Mouse (Mus musculus) heart, embryonic 15.5 days (tissue): Measurements from ENCODE around the gene Gm20826. TPM values are rescaled to one million over a fixed set of nuclear protein-coding genes. Genes with fewer than 3 reads are reported as not detected.
"Not testable (repeated sequence)": the region's sequence is repeated elsewhere in the genome, so short reads cannot be mapped to it uniquely, and the experiment has no call there.

Source experiments
- ATAC-seq: fragments of 200-750 bp; cut with Nextera tagmentation; replicated peaks from 2 replicates; pipeline ENCODE4 v1.8.0; 2017; ENCODE audit warnings: low read depth, moderate TSS enrichment; ENCODE audit not compliant: insufficient number of reproducible peaks, insufficient read depth, low FRiP score
- H3K27ac ChIP-seq: fragments of 300-500 bp; sonication (generic); 2 replicates; pipeline ENCODE4 v1.5.1; 2015; ENCODE audit warnings: mild to moderate bottlenecking, inconsistent platforms
- H3K27me3 ChIP-seq: fragments of 300-500 bp; sonication (generic); 2 replicates; pipeline ENCODE4 v1.6.1; 2015; ENCODE audit warnings: inconsistent platforms
- H3K36me3 ChIP-seq: fragments of 300-500 bp; sonication (generic); 2 replicates; pipeline ENCODE4 v1.6.1; 2015; ENCODE audit warnings: mild to moderate bottlenecking, inconsistent platforms
- H3K4me1 ChIP-seq: fragments of 300-500 bp; sonication (generic); replicated peaks from 2 replicates; pipeline ENCODE4 v1.6.1; 2015; ENCODE audit warnings: inconsistent platforms
- H3K4me2 ChIP-seq: fragments of 300-500 bp; sonication (generic); 2 replicates; pipeline ENCODE4 v1.6.1; 2015; ENCODE audit warnings: inconsistent platforms, mild to moderate bottlenecking, moderate library complexity
- H3K4me3 ChIP-seq: fragments of 300-500 bp; sonication (generic); 2 replicates; pipeline ENCODE4 v1.5.1; 2015; ENCODE audit warnings: mild to moderate bottlenecking, inconsistent platforms
- H3K9ac ChIP-seq: fragments of 300-500 bp; sonication (generic); 2 replicates; pipeline ENCODE4 v1.6.1; 2015; ENCODE audit warnings: mild to moderate bottlenecking, inconsistent platforms
- H3K9me3 ChIP-seq: fragments of 300-500 bp; sonication (generic); replicated peaks from 2 replicates; pipeline ENCODE4 v1.6.1; 2016; ENCODE audit warnings: inconsistent platforms
- WGBS: fragments of 180-500 bp; shearing (Covaris S2); methylation state at CpG from one replicate; pipeline ENCODE4 v1.1.7; 2015; ENCODE audit warnings: mixed read lengths; 5-methylcytosine and 5-hydroxymethylcytosine counted together
- polyA plus RNA-seq: library from polyadenylated mRNA; unstranded; fragments of >200 nt; fragmentation: Nextera tagmentation; extraction: Ambion mirVana; gene quantifications from 2 replicates; pipeline ENCODE4 v1.2.1, GENCODE M21; 2015

The Gm20826 gene
- polyA plus RNA-seq, result not detected in 2 replicates

DNA sequence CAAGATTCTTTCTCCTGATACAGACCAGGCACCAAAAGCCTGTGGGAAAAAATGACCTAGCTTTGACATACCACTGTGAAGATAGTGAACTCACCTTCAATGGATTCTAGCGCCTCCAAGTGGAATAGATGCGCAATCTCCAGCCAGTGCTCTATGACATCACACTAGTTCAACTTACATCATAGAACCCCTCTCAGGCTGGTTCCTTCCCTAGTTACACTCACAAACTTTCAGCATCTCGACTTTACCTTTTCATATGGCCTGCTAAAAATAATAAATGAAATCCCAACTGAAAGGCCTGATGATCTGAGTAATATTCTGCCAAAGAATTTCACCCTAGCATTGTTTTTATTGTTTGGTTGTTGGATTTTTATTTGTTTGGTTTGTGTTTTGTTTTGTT lies at the start of gene Gm20826:
Gene Gm20826 (minus strand): TSS at position 101 of the 400 bp plus-strand sequence.
- ATAC-seq, H3K36me3 ChIP-seq: not testable (repeated sequence)
- WGBS, result no CpG with 5 or more reads among the region's 3 CpGs

More for the DNA sequence above, at the start of gene Gm20826:
- not testable (repeated sequence) for H3K4me3 ChIP-seq, H3K9me3 ChIP-seq, H3K27me3 ChIP-seq, H3K4me2 ChIP-seq, H3K9ac ChIP-seq, H3K27ac ChIP-seq, H3K4me1 ChIP-seq

Other genes starting within 250 kb of the Gm20826 start
- not detected in 2 replicates for gene Gm21788, start 233.5 kb downstream of the Gm20826 start, polyA plus RNA-seq
- not detected in 2 replicates for gene Gm28576, start 84.5 kb upstream of the Gm20826 start, polyA plus RNA-seq